Mouse (Mus musculus): ENCODE data around the gene Rhcg. TPM values are rescaled to one million over a fixed set of nuclear protein-coding genes. Genes with fewer than 3 reads are reported as not detected.

Rhcg gene
- 4.0 and 5.1 TPM in 2 replicates for polyA plus RNA-seq (2015; fragmentation: Nextera tagmentation; extraction: Ambion mirVana)

- H3K4me1 ChIP-seq (replicated peaks) = peaks cover 3% of the 10 kb centered on the region; the same call in 1 of the 2 replicates
- peaks cover 36% of the 10 kb centered on the region for H3K27me3 ChIP-seq
- peak within 1 kb of the TSS; percentile 26 for H3K4me3 ChIP-seq
- no peak within 1 kb of the TSS for H3K27ac ChIP-seq (replicated peaks)
- H3K9me3 ChIP-seq = no peaks in the 10 kb centered on the region
- 10% methylated on average over 33 of the region's 33 CpGs for WGBS
- H3K36me3 ChIP-seq = no peaks in the 10 kb centered on the region
- ATAC-seq (ENCODE audit: low FRiP score, low read depth) = no peak
- H3K4me2 ChIP-seq = peak within 1 kb of the TSS; percentile 50
- H3K9ac ChIP-seq = no peak within 1 kb of the TSS
Measured at GRCm38 (mm10) chr7:79617418-79617817, at the start of gene Rhcg. Rhcg (minus strand) TSS chr7:79617657.

DNA sequence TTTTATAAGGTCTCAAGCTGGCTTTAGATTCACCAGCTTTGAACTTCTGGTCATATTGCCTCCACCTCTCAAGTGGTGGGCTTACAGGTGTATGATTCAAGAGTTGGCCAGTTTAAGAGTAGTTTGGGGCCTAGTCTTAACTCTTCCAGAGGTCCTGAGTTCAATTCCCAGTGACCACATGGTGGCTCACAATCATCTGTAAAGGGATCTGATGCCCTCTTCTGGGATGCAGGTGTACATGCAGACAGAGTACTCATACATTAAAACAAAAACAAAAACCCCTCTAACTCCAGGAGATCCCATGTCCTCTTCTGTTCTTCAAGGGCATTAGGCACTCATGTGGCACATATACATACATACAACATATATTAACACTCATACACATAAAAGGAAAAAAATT, 49.2 kb upstream of the Rhcg start:
- ATAC-seq (ENCODE audit: low FRiP score, low read depth) = no peak
- no peak overlapping the region for H3K9ac ChIP-seq
- no peaks in the 10 kb centered on the region for H3K9me3 ChIP-seq
- no peaks in the 10 kb centered on the region for H3K36me3 ChIP-seq
- no peak overlapping the region for H3K27ac ChIP-seq (replicated peaks)
- no peaks in the 10 kb centered on the region; the same call in 1 of the 2 replicates for H3K4me1 ChIP-seq (replicated peaks)
- H3K4me3 ChIP-seq = no peak overlapping the region
- H3K27me3 ChIP-seq = no peaks in the 10 kb centered on the region
- no peak overlapping the region for H3K4me2 ChIP-seq

- Histone ChIP-seq H3K36me3 (no peaks in the 10 kb centered on the region), H3K27me3 (no peaks in the 10 kb centered on the region), H3K4me1 (replicated peaks) (peaks cover 16% of the 10 kb centered on the region), H3K9me3 (no peaks in the 10 kb centered on the region), H3K9ac (peak overlapping the region; percentile 55), H3K4me3 (peak overlapping the region; percentile 83), H3K4me2 (peak overlapping the region; percentile 100), H3K27ac (replicated peaks) (no peak overlapping the region)
- ATAC-seq (ENCODE audit: low FRiP score, low read depth) = no peak
- WGBS = 19% methylated on average over 5 of the region's 5 CpGs
Measured at GRCm38 (mm10) chr7:79661253-79661890, 43.9 kb upstream of the Rhcg start.

DNA sequence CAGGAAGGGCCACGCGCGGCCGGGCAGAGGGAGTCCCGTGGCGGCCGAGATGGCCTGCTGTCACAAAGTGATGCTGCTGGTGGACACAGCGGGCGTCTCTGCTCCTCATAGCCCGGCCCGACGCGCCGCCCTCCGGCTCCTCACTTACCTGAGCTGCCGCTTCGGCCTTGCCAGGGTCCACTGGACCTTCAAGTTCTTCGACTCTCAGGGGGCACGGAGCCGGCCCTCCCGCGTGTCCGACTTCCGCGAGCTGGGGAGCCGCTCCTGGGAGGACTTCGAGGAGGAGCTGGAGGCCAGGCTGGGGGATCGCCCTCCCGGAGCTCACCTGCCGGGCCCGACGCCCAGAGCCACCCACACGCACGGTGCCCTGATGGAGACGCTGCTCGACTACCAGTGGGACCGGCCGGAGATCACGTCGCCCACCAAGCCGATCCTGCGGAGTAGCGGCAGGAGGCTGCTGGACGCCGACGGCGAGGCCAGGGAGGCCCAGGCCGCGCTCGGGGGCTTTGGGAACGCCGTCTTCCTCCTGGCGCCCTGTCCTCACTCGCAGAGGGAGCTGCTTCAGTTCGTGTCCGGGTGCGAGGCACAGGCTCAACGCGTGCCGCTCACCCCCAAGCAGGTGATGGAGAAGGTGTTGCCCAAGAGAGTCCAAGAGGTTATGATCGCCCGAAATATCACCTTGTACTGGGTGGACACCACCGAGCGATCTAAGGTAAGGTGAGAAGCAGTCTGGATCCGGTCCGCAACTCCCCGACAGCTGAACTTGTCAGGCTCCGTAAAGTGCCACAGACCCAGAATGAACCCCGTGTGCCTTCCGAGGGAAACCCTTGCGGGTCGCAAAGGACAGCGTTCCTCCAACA, 43.1 kb upstream of the Rhcg start:
- H3K4me3 ChIP-seq = peak overlapping the region; percentile 83
- no peak; the same call in 1 of the 2 replicates for ATAC-seq (ENCODE audit: low FRiP score, low read depth)
- no peaks in the 10 kb centered on the region for H3K36me3 ChIP-seq
- H3K9me3 ChIP-seq = no peaks in the 10 kb centered on the region
- peaks cover 16% of the 10 kb centered on the region for H3K4me1 ChIP-seq (replicated peaks)
- WGBS = under 1% methylated on average over 72 of the region's 73 CpGs
- no peak overlapping the region for H3K27ac ChIP-seq (replicated peaks)
- peak overlapping the region; percentile 55 for H3K9ac ChIP-seq
- H3K27me3 ChIP-seq = no peaks in the 10 kb centered on the region
- peak overlapping the region; percentile 100 for H3K4me2 ChIP-seq

- no peaks in the 10 kb centered on the region for H3K36me3 ChIP-seq
- H3K27ac ChIP-seq (replicated peaks) = no peak within 1 kb of the TSS
- H3K27me3 ChIP-seq = no peaks in the 10 kb centered on the region
- peak within 1 kb of the TSS; percentile 55 for H3K9ac ChIP-seq
- H3K4me1 ChIP-seq (replicated peaks) = peaks cover 16% of the 10 kb centered on the region
- peak within 1 kb of the TSS; percentile 83 for H3K4me3 ChIP-seq
- peak within 1 kb of the TSS; percentile 100 for H3K4me2 ChIP-seq
- no peaks in the 10 kb centered on the region for H3K9me3 ChIP-seq
- WGBS = under 1% methylated on average over 39 of the region's 39 CpGs
- peak; percentile 100 for ATAC-seq (ENCODE audit: low FRiP score, low read depth)
Measured at GRCm38 (mm10) chr7:79659578-79660290, 42.3 kb upstream of the Rhcg start, which contains the start of gene Ticrr. Ticrr (plus strand) TSS chr7:79660196.

GRCm38 (mm10) chr7:79654586-79654985, 37.1 kb upstream of the Rhcg start:
- WGBS = 27% methylated on average over 1 of the region's 1 CpGs
- Histone ChIP-seq H3K27me3 (no peaks in the 10 kb centered on the region), H3K4me3 (no peak overlapping the region), H3K4me2 (no peak overlapping the region), H3K4me1 (replicated peaks) (peaks cover 6% of the 10 kb centered on the region), H3K9me3 (no peaks in the 10 kb centered on the region), H3K27ac (replicated peaks) (no peak overlapping the region), H3K36me3 (no peaks in the 10 kb centered on the region), H3K9ac (no peak overlapping the region)
- ATAC-seq (ENCODE audit: low FRiP score, low read depth) = no peak

DNA sequence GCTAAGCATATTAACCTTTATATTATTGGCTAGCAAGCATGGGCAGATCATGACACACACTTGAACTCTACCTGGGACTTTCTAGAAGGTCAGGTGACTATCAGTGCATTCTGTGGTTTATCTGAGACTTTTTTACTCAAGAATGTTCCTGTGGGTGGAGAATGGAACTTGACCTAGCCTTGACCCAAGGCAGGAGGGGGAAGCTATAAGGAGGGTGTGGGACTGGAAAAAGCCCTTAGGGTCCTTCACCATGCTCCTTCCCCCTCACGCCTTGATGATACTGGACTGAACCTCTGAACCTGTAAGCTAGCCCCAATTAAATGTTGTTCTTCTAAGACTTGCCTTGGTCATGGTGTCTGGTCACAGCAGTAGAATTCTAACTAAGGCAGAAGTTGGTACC, 36.7 kb upstream of the Rhcg start:
- ATAC-seq (ENCODE audit: low FRiP score, low read depth) = no peak
- Histone ChIP-seq H3K9ac (no peak overlapping the region), H3K27me3 (no peaks in the 10 kb centered on the region), H3K9me3 (no peaks in the 10 kb centered on the region), H3K36me3 (no peaks in the 10 kb centered on the region), H3K4me3 (no peak overlapping the region), H3K4me1 (replicated peaks) (peaks cover 2% of the 10 kb centered on the region), H3K4me2 (no peak overlapping the region), H3K27ac (replicated peaks) (no peak overlapping the region)
- WGBS = 81% methylated on average over 1 of the region's 1 CpGs

DNA sequence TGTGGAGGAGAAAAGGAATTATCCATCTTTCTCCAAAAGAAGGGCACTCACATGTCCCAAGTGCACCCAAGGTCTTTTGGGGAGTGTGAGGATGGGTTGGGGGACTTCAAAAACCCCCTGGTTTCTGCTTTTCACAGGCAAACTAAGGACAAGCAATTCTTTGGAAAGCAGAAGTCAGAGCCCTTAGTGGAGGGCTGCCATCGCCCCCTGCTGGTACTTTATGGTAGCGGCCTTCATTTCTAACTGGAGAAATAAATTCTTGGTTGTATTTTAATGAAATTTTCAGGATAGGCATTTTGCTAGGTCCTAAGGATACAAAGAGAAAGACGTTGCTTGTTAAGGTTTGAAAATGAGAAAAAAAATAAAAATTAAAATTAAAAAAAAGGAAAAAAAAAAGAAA, 31.5 kb upstream of the Rhcg start:
- 7% methylated on average over 3 of the region's 3 CpGs for WGBS
- H3K27ac ChIP-seq (replicated peaks) = no peak overlapping the region
- no peak overlapping the region for H3K4me3 ChIP-seq
- H3K36me3 ChIP-seq = no peaks in the 10 kb centered on the region
- ATAC-seq (ENCODE audit: low FRiP score, low read depth) = no peak
- no peaks in the 10 kb centered on the region for H3K27me3 ChIP-seq
- no peak overlapping the region for H3K9ac ChIP-seq
- H3K9me3 ChIP-seq = no peaks in the 10 kb centered on the region
- H3K4me1 ChIP-seq (replicated peaks) = no peaks in the 10 kb centered on the region
- no peak overlapping the region for H3K4me2 ChIP-seq

- no peak overlapping the region for H3K4me3 ChIP-seq
- no peaks in the 10 kb centered on the region for H3K27me3 ChIP-seq
- 83% methylated on average over 3 of the region's 3 CpGs for WGBS
- H3K4me1 ChIP-seq (replicated peaks) = no peaks in the 10 kb centered on the region
- H3K9me3 ChIP-seq = no peaks in the 10 kb centered on the region
- H3K36me3 ChIP-seq = no peaks in the 10 kb centered on the region
- H3K27ac ChIP-seq (replicated peaks) = no peak overlapping the region
- no peak overlapping the region for H3K4me2 ChIP-seq
- no peak overlapping the region for H3K9ac ChIP-seq
- peak; percentile 27; the same call in 1 of the 2 replicates for ATAC-seq (ENCODE audit: low FRiP score, low read depth)
Measured at GRCm38 (mm10) chr7:79647233-79647632, 29.8 kb upstream of the Rhcg start.

DNA sequence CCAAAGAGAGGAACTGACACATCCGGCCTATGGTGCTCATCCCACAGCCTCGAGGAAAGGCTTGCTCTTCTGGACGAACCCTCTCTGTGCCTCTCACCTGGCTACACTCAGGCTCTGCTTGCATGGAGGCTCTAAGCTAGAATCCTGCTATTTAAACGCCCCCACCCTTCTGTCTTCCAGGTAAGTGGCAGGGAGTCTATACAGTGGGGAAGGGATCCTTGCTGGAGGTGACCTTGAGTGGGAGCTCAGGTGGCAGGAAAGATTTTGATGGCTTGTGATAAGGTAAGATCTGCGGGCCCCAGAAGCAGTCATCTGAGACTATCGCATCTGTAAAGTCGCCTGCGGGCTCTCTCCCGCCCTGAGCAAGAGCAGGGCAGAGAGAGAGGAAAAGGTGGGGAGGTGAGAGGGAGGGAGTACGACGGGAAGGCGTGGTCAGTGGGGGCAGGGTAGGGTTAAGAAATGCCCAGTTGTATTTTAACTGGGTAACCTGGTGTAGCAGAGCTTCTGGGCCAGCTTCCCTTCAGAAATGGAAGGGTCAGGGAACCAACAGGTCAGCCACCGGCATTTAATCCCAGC, 14.4 kb upstream of the Rhcg start:
- Histone ChIP-seq H3K36me3 (no peaks in the 10 kb centered on the region), H3K9me3 (no peaks in the 10 kb centered on the region), H3K27ac (replicated peaks) (no peak overlapping the region), H3K4me2 (no peak overlapping the region), H3K4me1 (replicated peaks) (no peaks in the 10 kb centered on the region), H3K9ac (no peak overlapping the region), H3K4me3 (no peak overlapping the region), H3K27me3 (no peaks in the 10 kb centered on the region)
- WGBS = 22% methylated on average over 13 of the region's 13 CpGs
- ATAC-seq (ENCODE audit: low FRiP score, low read depth) = no peak

DNA sequence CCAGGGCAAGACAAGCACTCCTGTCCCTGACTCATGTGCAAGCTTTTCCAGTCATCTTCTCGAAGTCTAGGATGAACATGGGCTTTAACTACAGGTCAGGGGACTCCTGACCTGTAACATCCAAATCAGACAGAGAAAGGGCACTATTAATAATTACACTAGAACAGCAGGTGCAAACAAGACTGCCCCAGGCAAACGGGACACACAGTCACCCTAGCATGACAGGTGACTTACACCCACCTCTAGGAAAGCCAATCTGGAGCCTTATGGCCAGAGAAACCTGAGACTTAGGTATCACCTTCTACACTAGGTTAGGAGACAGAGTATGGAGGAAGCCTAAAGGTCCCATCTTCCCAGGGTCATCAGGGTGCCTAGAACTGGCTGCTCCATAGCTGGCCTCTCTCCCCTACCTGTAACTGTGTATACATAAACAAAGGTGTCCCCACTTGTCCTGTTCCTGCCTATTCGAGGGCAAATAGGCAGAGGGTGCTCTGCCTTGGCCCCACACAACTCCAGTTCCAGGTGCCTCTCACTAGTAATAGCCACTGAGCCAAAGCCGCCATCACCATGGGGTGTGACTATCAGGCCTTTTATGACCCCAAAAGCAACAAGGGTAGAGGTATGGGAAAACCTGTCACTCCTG, 10.9 kb upstream of the Rhcg start:
- Histone ChIP-seq H3K4me1 (replicated peaks) (no peaks in the 10 kb centered on the region), H3K9me3 (no peaks in the 10 kb centered on the region), H3K27ac (replicated peaks) (no peak overlapping the region), H3K9ac (no peak overlapping the region), H3K36me3 (no peaks in the 10 kb centered on the region), H3K27me3 (no peaks in the 10 kb centered on the region), H3K4me2 (no peak overlapping the region), H3K4me3 (no peak overlapping the region)
- 76% methylated on average over 4 of the region's 4 CpGs for WGBS
- ATAC-seq (ENCODE audit: low FRiP score, low read depth) = no peak
